Mouse (Mus musculus): ENCODE results near the gene Specc1.

GRCm38 (mm10) chr11:62049170-62049569 lies 92.6 kb downstream of the Specc1 start:
- TF ChIP-seq CTCF (IDR thresholded peaks at IDR 0.05; ENCODE audit: extremely low read depth, insufficient read depth, insufficient read length, insufficient replicate concordance) (no peak), POLR2A (IDR thresholded peaks at IDR 0.05; ENCODE audit: low read depth, low read length) (no peak)

Data from spleen, adult 2 months (tissue).